Mouse (Mus musculus): ENCODE measurements around the gene Prr5l. TPM values are rescaled to one million over a fixed set of nuclear protein-coding genes. Genes with fewer than 3 reads are reported as not detected.

Prr5l gene
- polyA plus RNA-seq, 1 experiment from 2014 or later: 8.2 TPM

GRCm38 (mm10) chr2:101695584-101695983 lies 187.2 kb downstream of the Prr5l start:
- no peak for ATAC-seq (ENCODE audit: insufficient number of reproducible peaks, insufficient read depth, low FRiP score, low read depth)
- 92% methylated on average over 7 of the region's 7 CpGs for WGBS
- no peaks in the 10 kb centered on the region for H3K9me3 ChIP-seq (ENCODE audit: control insufficient read depth, low read depth, low read length)
- no peaks in the 10 kb centered on the region for H3K4me1 ChIP-seq (ENCODE audit: control insufficient read depth, insufficient read depth, low read length)
- H3K4me2 ChIP-seq (replicated peaks; ENCODE audit: low read depth, low read length): no peak overlapping the region
- H3K27ac ChIP-seq (ENCODE audit: low read length): no peak overlapping the region
- H3K36me3 ChIP-seq (ENCODE audit: control insufficient read depth, insufficient read depth, low read length): peaks cover 42% of the 10 kb centered on the region
- H3K27me3 ChIP-seq (ENCODE audit: control insufficient read depth, insufficient read depth, low read length): no peaks in the 10 kb centered on the region
- no peak overlapping the region for H3K4me3 ChIP-seq (ENCODE audit: low read depth, low read length)
- H3K9ac ChIP-seq (replicated peaks; ENCODE audit: low read depth, low read length): no peak overlapping the region

DNA sequence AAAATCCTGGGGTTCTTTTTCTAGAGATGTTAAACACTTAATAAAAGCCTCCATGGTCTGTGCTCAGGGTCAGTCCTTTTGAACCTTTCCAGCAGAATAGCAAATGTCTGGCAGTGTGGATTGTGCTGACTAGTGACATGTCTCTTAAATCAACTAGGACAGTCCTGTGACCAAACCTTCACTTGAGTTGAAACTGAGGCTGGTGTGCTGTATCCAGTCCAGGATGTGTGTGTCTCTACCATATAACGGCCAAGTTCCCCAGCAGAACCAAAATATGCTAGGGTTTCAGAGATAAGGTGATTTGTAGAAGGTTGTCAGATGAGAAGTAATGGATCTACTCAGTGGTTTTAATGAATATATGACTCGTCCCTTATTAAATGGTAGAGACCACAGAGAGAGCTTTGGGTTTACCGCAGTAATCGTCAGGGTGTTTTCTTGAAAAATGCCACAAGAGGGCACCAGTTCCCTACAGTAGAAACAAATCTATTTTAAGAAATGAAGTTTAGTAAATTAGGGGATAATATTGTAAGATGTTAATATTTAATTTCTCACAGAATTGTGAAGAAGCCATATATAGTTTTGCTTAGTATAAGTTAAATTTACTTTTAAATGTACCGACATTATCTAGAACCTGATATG lies 189.1 kb downstream of the Prr5l start:
- Histone ChIP-seq H3K4me2 (replicated peaks; ENCODE audit: low read depth, low read length) (no peak overlapping the region), H3K9me3 (ENCODE audit: control insufficient read depth, low read depth, low read length) (no peaks in the 10 kb centered on the region), H3K36me3 (ENCODE audit: control insufficient read depth, insufficient read depth, low read length) (peaks cover 47% of the 10 kb centered on the region), H3K9ac (replicated peaks; ENCODE audit: low read depth, low read length) (no peak overlapping the region), H3K27ac (ENCODE audit: low read length) (no peak overlapping the region), H3K4me1 (ENCODE audit: control insufficient read depth, insufficient read depth, low read length) (no peaks in the 10 kb centered on the region), H3K27me3 (ENCODE audit: control insufficient read depth, insufficient read depth, low read length) (no peaks in the 10 kb centered on the region), H3K4me3 (ENCODE audit: low read depth, low read length) (no peak overlapping the region)
- 56% methylated on average over 5 of the region's 5 CpGs for WGBS
- no peak for ATAC-seq (ENCODE audit: insufficient number of reproducible peaks, insufficient read depth, low FRiP score, low read depth)

DNA sequence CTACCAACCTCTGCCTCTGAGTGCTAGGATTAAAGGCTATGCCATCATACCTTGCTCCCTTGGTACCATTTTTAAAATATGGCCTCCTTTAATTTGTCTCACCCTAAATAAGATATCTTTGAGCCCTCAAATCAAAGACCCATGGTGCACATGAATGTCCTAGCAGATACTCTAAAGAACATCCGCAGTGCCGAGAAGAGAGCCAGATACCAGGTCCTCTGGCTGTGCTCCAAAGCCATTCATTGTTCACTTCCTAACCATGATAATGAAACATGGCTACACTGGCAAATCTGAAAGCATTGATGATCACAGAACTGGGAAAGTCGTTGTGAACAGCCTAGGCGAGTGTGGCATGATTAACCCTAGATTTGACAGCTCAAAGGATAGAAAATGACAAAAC lies 189.8 kb downstream of the Prr5l start:
- H3K4me2 ChIP-seq (replicated peaks; ENCODE audit: low read depth, low read length): no peak overlapping the region
- H3K4me3 ChIP-seq (ENCODE audit: low read depth, low read length): no peak overlapping the region
- H3K27ac ChIP-seq (ENCODE audit: low read length): no peak overlapping the region
- 74% methylated on average over 4 of the region's 4 CpGs for WGBS
- H3K9me3 ChIP-seq (ENCODE audit: control insufficient read depth, low read depth, low read length): no peaks in the 10 kb centered on the region
- no peaks in the 10 kb centered on the region for H3K27me3 ChIP-seq (ENCODE audit: control insufficient read depth, insufficient read depth, low read length)
- peaks cover 46% of the 10 kb centered on the region for H3K36me3 ChIP-seq (ENCODE audit: control insufficient read depth, insufficient read depth, low read length)
- H3K9ac ChIP-seq (replicated peaks; ENCODE audit: low read depth, low read length): no peak overlapping the region
- H3K4me1 ChIP-seq (ENCODE audit: control insufficient read depth, insufficient read depth, low read length): no peaks in the 10 kb centered on the region
- no peak for ATAC-seq (ENCODE audit: insufficient number of reproducible peaks, insufficient read depth, low FRiP score, low read depth)

DNA sequence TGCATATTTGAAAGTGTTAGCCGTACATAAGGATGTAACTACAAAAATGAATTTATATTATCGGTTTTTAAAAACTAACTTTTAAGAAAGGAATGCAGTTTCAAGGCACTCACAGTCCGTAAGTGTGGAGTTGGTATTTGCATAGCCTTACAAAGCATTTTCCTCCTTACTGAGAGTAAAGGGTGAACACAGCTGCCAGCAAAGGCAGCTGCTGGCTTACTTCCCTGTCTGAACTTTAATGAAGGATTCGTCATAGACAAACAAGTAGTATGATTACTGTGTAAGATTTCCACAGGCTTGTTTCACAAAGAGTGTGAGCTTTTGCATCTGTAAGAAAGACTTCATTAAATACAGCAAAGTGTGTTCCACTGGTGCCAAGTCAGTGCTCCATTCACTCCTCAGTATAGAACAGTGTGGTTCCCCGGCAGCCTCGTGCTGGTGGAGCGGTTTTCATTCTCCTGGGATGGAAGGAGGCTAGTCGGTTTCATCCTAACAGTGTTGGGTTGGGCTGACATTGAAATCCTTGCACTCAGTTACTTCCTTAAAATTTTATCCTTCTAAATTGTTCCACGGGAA lies 192.5 kb downstream of the Prr5l start:
- Histone ChIP-seq H3K27me3 (ENCODE audit: control insufficient read depth, insufficient read depth, low read length) (no peaks in the 10 kb centered on the region), H3K4me2 (replicated peaks; ENCODE audit: low read depth, low read length) (no peak overlapping the region), H3K9me3 (ENCODE audit: control insufficient read depth, low read depth, low read length) (no peaks in the 10 kb centered on the region), H3K9ac (replicated peaks; ENCODE audit: low read depth, low read length) (no peak overlapping the region), H3K4me3 (ENCODE audit: low read depth, low read length) (no peak overlapping the region), H3K4me1 (ENCODE audit: control insufficient read depth, insufficient read depth, low read length) (no peaks in the 10 kb centered on the region), H3K27ac (ENCODE audit: low read length) (no peak overlapping the region), H3K36me3 (ENCODE audit: control insufficient read depth, insufficient read depth, low read length) (peaks cover 37% of the 10 kb centered on the region)
- no peak for ATAC-seq (ENCODE audit: insufficient number of reproducible peaks, insufficient read depth, low FRiP score, low read depth)
- WGBS: 94% methylated on average over 9 of the region's 9 CpGs

DNA sequence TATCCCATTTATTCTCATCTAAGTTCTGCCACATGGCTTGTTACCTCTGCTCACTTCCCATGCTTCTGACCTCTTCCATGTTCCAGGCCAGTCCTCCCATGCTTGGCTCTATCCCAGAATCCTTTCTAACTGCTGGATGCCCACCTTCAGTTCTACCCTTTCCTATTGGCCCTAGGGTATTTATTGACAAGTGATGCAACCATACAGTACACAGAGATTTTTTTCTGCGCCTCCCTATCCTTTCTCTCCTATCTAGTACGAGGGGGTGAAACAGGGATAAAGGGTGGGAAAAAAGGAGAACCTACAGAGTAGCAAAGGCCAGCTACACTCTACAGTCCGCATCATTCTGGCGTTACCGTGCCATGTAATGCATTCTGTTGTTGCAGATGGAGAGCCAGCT lies 194.8 kb downstream of the Prr5l start:
- no peaks in the 10 kb centered on the region for H3K4me1 ChIP-seq (ENCODE audit: control insufficient read depth, insufficient read depth, low read length)
- H3K4me2 ChIP-seq (replicated peaks; ENCODE audit: low read depth, low read length): no peak overlapping the region
- no peaks in the 10 kb centered on the region for H3K9me3 ChIP-seq (ENCODE audit: control insufficient read depth, low read depth, low read length)
- H3K4me3 ChIP-seq (ENCODE audit: low read depth, low read length): no peak overlapping the region
- H3K27me3 ChIP-seq (ENCODE audit: control insufficient read depth, insufficient read depth, low read length): no peaks in the 10 kb centered on the region
- no peak overlapping the region for H3K9ac ChIP-seq (replicated peaks; ENCODE audit: low read depth, low read length)
- peaks cover 44% of the 10 kb centered on the region for H3K36me3 ChIP-seq (ENCODE audit: control insufficient read depth, insufficient read depth, low read length)
- 89% methylated on average over 5 of the region's 5 CpGs for WGBS
- ATAC-seq (ENCODE audit: insufficient number of reproducible peaks, insufficient read depth, low FRiP score, low read depth): no peak
- H3K27ac ChIP-seq (ENCODE audit: low read length): no peak overlapping the region

DNA sequence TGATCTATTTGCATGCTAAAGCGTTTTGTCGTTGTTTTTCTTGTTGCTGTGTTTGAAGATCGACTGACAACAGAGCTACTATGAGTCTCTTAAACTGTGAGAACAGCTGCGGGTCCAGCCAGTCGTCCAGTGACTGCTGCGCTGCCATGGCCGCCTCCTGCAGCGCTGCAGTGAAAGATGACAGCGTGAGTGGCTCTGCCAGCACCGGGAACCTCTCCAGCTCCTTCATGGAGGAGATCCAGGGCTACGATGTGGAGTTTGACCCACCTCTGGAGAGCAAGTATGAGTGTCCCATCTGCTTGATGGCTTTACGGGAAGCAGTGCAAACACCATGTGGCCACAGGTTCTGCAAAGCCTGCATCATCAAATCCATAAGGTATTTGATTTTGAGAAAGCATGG lies 198.4 kb downstream of the Prr5l start:
- peaks cover 26% of the 10 kb centered on the region for H3K36me3 ChIP-seq (ENCODE audit: control insufficient read depth, insufficient read depth, low read length)
- 93% methylated on average over 12 of the region's 12 CpGs for WGBS
- ATAC-seq (ENCODE audit: insufficient number of reproducible peaks, insufficient read depth, low FRiP score, low read depth): no peak
- no peak overlapping the region for H3K4me3 ChIP-seq (ENCODE audit: low read depth, low read length)
- H3K9me3 ChIP-seq (ENCODE audit: control insufficient read depth, low read depth, low read length): no peaks in the 10 kb centered on the region
- peaks cover 2% of the 10 kb centered on the region; the same call in 1 of the 2 replicates for H3K4me1 ChIP-seq (ENCODE audit: control insufficient read depth, insufficient read depth, low read length)
- no peaks in the 10 kb centered on the region for H3K27me3 ChIP-seq (ENCODE audit: control insufficient read depth, insufficient read depth, low read length)
- no peak overlapping the region for H3K27ac ChIP-seq (ENCODE audit: low read length)
- H3K4me2 ChIP-seq (replicated peaks; ENCODE audit: low read depth, low read length): no peak overlapping the region
- H3K9ac ChIP-seq (replicated peaks; ENCODE audit: low read depth, low read length): no peak overlapping the region

DNA sequence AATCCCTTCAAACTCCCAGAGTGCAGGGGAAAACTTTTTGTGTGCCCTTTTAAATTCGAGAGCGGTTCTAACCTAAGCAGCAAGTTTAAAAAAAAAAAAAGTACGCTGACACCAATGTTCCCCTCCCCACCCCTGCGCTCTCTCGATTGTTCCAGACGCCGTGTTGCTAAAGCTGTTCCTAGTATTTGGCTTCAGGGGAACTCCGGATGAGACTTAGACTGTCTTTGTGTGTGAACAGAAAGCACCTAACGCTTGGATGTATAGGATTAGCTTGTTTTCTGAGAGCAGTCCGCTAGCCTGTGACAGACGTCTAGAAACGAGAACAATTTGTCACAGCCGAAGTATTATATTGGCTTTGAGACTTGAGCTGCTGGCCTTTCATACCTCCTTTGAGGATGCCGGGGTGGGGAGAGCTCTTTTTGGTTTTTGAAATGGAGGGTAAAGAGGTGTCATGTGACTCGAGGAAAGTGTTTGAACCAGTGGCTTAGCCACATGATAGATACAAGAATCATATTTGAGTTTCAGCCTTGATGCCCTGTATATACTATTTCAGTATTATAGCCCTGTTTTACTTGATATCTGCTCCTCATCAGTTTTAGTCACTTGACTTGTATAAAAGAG lies 203.6 kb downstream of the Prr5l start:
- peaks cover 5% of the 10 kb centered on the region; the same call in 1 of the 2 replicates for H3K4me1 ChIP-seq (ENCODE audit: control insufficient read depth, insufficient read depth, low read length)
- no peaks in the 10 kb centered on the region for H3K27me3 ChIP-seq (ENCODE audit: control insufficient read depth, insufficient read depth, low read length)
- peak overlapping the region; percentile 76 for H3K9ac ChIP-seq (replicated peaks; ENCODE audit: low read depth, low read length)
- H3K4me2 ChIP-seq (replicated peaks; ENCODE audit: low read depth, low read length): peak overlapping the region; percentile 50
- WGBS: 6% methylated on average over 15 of the region's 15 CpGs
- no peak for ATAC-seq (ENCODE audit: insufficient number of reproducible peaks, insufficient read depth, low FRiP score, low read depth)
- H3K4me3 ChIP-seq (ENCODE audit: low read depth, low read length): peak overlapping the region; percentile 73
- no peak overlapping the region for H3K27ac ChIP-seq (ENCODE audit: low read length)
- H3K9me3 ChIP-seq (ENCODE audit: control insufficient read depth, low read depth, low read length): no peaks in the 10 kb centered on the region
- H3K36me3 ChIP-seq (ENCODE audit: control insufficient read depth, insufficient read depth, low read length): peaks cover under 1% of the 10 kb centered on the region; the same call in 1 of the 2 replicates

GRCm38 (mm10) chr2:101678236-101679021 lies 204.4 kb downstream of the Prr5l start, which contains the start of gene Traf6:
Gene Traf6, plus strand, starts transcription at chr2:101678429.
- Histone ChIP-seq H3K36me3 (ENCODE audit: control insufficient read depth, insufficient read depth, low read length) (no peaks in the 10 kb centered on the region), H3K4me2 (replicated peaks; ENCODE audit: low read depth, low read length) (peak within 1 kb of the TSS; percentile 50), H3K27ac (ENCODE audit: low read length) (no peak within 1 kb of the TSS), H3K4me1 (ENCODE audit: control insufficient read depth, insufficient read depth, low read length) (peaks cover 5% of the 10 kb centered on the region; the same call in 1 of the 2 replicates), H3K9ac (replicated peaks; ENCODE audit: low read depth, low read length) (peak within 1 kb of the TSS; percentile 76), H3K9me3 (ENCODE audit: control insufficient read depth, low read depth, low read length) (no peaks in the 10 kb centered on the region), H3K4me3 (ENCODE audit: low read depth, low read length) (peak within 1 kb of the TSS; percentile 73), H3K27me3 (ENCODE audit: control insufficient read depth, insufficient read depth, low read length) (no peaks in the 10 kb centered on the region)
- 0% methylated on average over 68 of the region's 68 CpGs for WGBS
- ATAC-seq (ENCODE audit: insufficient number of reproducible peaks, insufficient read depth, low FRiP score, low read depth): peak; percentile 95
